16 mouse cellular contexts compared by ENCODE assay signal in genomic region chr2:52872636-52873035, GRCm38 (mm10). TPM values are rescaled to one million over a fixed set of nuclear protein-coding genes. Genes with fewer than 3 reads are reported as not detected.
A peak's percentile ranks its signal among the peaks of the same experiment; 100 is the strongest.
DNase-seq lines count a peak whose midpoint lies in the region; ATAC-seq and TF ChIP-seq lines count a peak whose summit lies in the region.
"Had no signal": no experiment of that assay in that cellular context is flagged by ENCODE, and none has a peak within 500 bp of the region (broad histone marks: within the 10 kb centered on the region; RNA-seq: fewer than 3 reads in every experiment).

No protein-coding gene starts in this region.

- H3K4me3 ChIP-seq in forebrain, embryonic 16.5 days (replicated peaks; ENCODE audit: low read length), result no peak overlapping the region
- H3K4me3 ChIP-seq in forebrain, embryonic 11.5 days (ENCODE audit: low read depth, low read length), result no peak overlapping the region
- H3K4me3 ChIP-seq in embryonic fibroblast, embryonic 13.5 days (ENCODE audit: insufficient read depth, low read length), result no peak overlapping the region
- no peak overlapping the region for H3K4me3 ChIP-seq in intestine, embryonic 16.5 days (ENCODE audit: low read length)
- H3K4me3 ChIP-seq: gastrocnemius, adult 2 months; heart, embryonic 13.5 days; hindbrain, embryonic 15.5 days had no signal

- TF ChIP-seq CTCF in embryonic fibroblast, embryonic 13.5 days (IDR thresholded peaks at IDR 0.05; ENCODE audit: borderline replicate concordance, insufficient read depth, low read length), result no peak

- no peaks in the 10 kb centered on the region for H3K9me3 ChIP-seq in forebrain, embryonic 16.5 days (ENCODE audit: control insufficient read depth, low read length)
- H3K9me3 ChIP-seq in forebrain, embryonic 11.5 days (ENCODE audit: control insufficient read depth, low read length), result no peaks in the 10 kb centered on the region
- H3K9me3 ChIP-seq in intestine, embryonic 16.5 days (ENCODE audit: control insufficient read depth, low read length), result no peaks in the 10 kb centered on the region
- H3K9me3 ChIP-seq: heart, embryonic 13.5 days; hindbrain, embryonic 15.5 days had no signal

- no peak for TF ChIP-seq POLR2A in embryonic fibroblast, embryonic 13.5 days (IDR thresholded peaks at IDR 0.05; ENCODE audit: low read depth, low read length)

- DNase-seq in forebrain, embryonic 11.5 days (ENCODE audit: low spot score), result no peak
- DNase-seq in kidney, postnatal 14 days, result peak; percentile 34
- DNase-seq in kidney, adult 11 months, result no peak
- DNase-seq in left cerebral cortex, adult 18-20 months (ENCODE audit: low spot score in 2 of 2), result no peak
- DNase-seq in embryo, embryonic 10.5 days (ENCODE audit: low spot score), result no peak
- DNase-seq: adrenal gland, adult 2 months; adrenal gland, postnatal 25 days; cerebellum, adult 9-11 months; gastrocnemius, postnatal 36 days; heart, adult 11 months had no signal

- peak overlapping the region; percentile 4; the same call in 1 of the 2 replicates for H3K27ac ChIP-seq in forebrain, embryonic 16.5 days (ENCODE audit: low read length)
- no peak overlapping the region for H3K27ac ChIP-seq in forebrain, embryonic 11.5 days (ENCODE audit: low read depth, low read length)
- H3K27ac ChIP-seq in embryonic fibroblast, embryonic 13.5 days (ENCODE audit: insufficient read depth, low read length), result peak overlapping the region; percentile 61; the same call in 1 of the 2 replicates
- H3K27ac ChIP-seq in intestine, embryonic 16.5 days (ENCODE audit: low read length), result no peak overlapping the region
- H3K27ac ChIP-seq: gastrocnemius, adult 2 months; heart, embryonic 13.5 days; hindbrain, embryonic 15.5 days had no signal

- no peak overlapping the region for H3K9ac ChIP-seq in forebrain, embryonic 16.5 days (replicated peaks; ENCODE audit: low read depth, low read length)
- H3K9ac ChIP-seq in forebrain, embryonic 11.5 days (ENCODE audit: low read length), result no peak overlapping the region
- no peak overlapping the region for H3K9ac ChIP-seq in intestine, embryonic 16.5 days (ENCODE audit: low read depth, low read length)
- H3K9ac ChIP-seq: heart, embryonic 13.5 days; hindbrain, embryonic 15.5 days had no signal

- no peaks in the 10 kb centered on the region for H3K27me3 ChIP-seq in forebrain, embryonic 16.5 days (replicated peaks; ENCODE audit: control insufficient read depth, insufficient read depth, low read length)
- no peaks in the 10 kb centered on the region for H3K27me3 ChIP-seq in forebrain, embryonic 11.5 days (ENCODE audit: control insufficient read depth, insufficient read depth, low read length)
- H3K27me3 ChIP-seq in intestine, embryonic 16.5 days (replicated peaks; ENCODE audit: control insufficient read depth, insufficient read depth, low read length), result no peaks in the 10 kb centered on the region
- H3K27me3 ChIP-seq: heart, embryonic 13.5 days; hindbrain, embryonic 15.5 days had no signal

- no peak for ATAC-seq in forebrain, embryonic 16.5 days
- no peak for ATAC-seq in forebrain, embryonic 11.5 days (replicated peaks; ENCODE audit: low FRiP score)
- ATAC-seq in intestine, embryonic 16.5 days, result peak; percentile 73

- H3K4me2 ChIP-seq in forebrain, embryonic 16.5 days (ENCODE audit: low read length), result no peak overlapping the region
- H3K4me2 ChIP-seq in forebrain, embryonic 11.5 days (ENCODE audit: low read depth, low read length, severe bottlenecking), result no peak overlapping the region
- no peak overlapping the region for H3K4me2 ChIP-seq in intestine, embryonic 16.5 days (ENCODE audit: low read depth, low read length)
- H3K4me2 ChIP-seq: hindbrain, embryonic 15.5 days had no signal

- H3K36me3 ChIP-seq in forebrain, embryonic 16.5 days (ENCODE audit: control insufficient read depth, insufficient read depth), result no peaks in the 10 kb centered on the region
- peaks cover 3% of the 10 kb centered on the region; the same call in 1 of the 2 replicates for H3K36me3 ChIP-seq in forebrain, embryonic 11.5 days (ENCODE audit: control insufficient read depth, insufficient read depth, low read length)
- H3K36me3 ChIP-seq in intestine, embryonic 16.5 days (ENCODE audit: control insufficient read depth, insufficient read depth, low read length), result no peaks in the 10 kb centered on the region
- H3K36me3 ChIP-seq: heart, embryonic 13.5 days; hindbrain, embryonic 15.5 days had no signal

- 86% methylated on average over 5 of the region's 5 CpGs for WGBS in forebrain, embryonic 16.5 days
- WGBS in forebrain, embryonic 11.5 days, result 81% methylated on average over 5 of the region's 5 CpGs
- 53% methylated on average over 5 of the region's 5 CpGs for WGBS in intestine, embryonic 16.5 days

- peaks cover 40% of the 10 kb centered on the region for H3K4me1 ChIP-seq in forebrain, embryonic 16.5 days (replicated peaks; ENCODE audit: control insufficient read depth, insufficient read depth, low read length)
- 0 out of 2 replicates have a peak, but pooled peaks cover 2% of the 10 kb centered on the region for H3K4me1 ChIP-seq in forebrain, embryonic 11.5 days (replicated peaks; ENCODE audit: control insufficient read depth, insufficient read depth, low read length)
- H3K4me1 ChIP-seq in embryonic fibroblast, embryonic 13.5 days (ENCODE audit: control insufficient read depth, insufficient read depth, low read length), result peaks cover 33% of the 10 kb centered on the region
- H3K4me1 ChIP-seq in intestine, embryonic 16.5 days (ENCODE audit: control insufficient read depth, insufficient read depth, low read length), result peaks cover 13% of the 10 kb centered on the region

RNA-seq across cellular contexts. Expression of gene Fmnl2, which starts 15.0 kb away (rescaled TPM):
- 15.5 and 18.5 TPM in 2 replicates for polyA plus RNA-seq in forebrain, embryonic 16.5 days (2015; fragmentation: Nextera tagmentation; extraction: Ambion mirVana)
- polyA plus RNA-seq in forebrain, embryonic 11.5 days (2014; fragmentation: Nextera tagmentation; extraction: Ambion mirVana), result 10.4 and 10.6 TPM in 2 replicates
- polyA plus RNA-seq in embryonic fibroblast, embryonic 13.5 days (2011; ENCODE audit: insufficient read length, low read depth, missing spikeins), result 34.0 and 63.0 TPM in 2 replicates
- 1.8 and 2.1 TPM in 2 replicates for polyA plus RNA-seq in intestine, embryonic 16.5 days (2015; fragmentation: Nextera tagmentation; extraction: Ambion mirVana)
- 10 to 100 TPM; 41.9 to 43.2 TPM for total RNA-seq in left cerebral cortex, adult 18-20 months (2021)

Comparison
In these comparisons a context has a peak if more than half of its experiments do, and no peak if none do; other contexts are left out.
1. H3K27ac ChIP-seq: peak in forebrain, embryonic 16.5 days (single experiment) and embryonic fibroblast, embryonic 13.5 days (single experiment); none in forebrain, embryonic 11.5 days (single experiment) and intestine, embryonic 16.5 days (single experiment).